14 mouse cellular contexts compared by ENCODE assay signal in the genomic region with DNA sequence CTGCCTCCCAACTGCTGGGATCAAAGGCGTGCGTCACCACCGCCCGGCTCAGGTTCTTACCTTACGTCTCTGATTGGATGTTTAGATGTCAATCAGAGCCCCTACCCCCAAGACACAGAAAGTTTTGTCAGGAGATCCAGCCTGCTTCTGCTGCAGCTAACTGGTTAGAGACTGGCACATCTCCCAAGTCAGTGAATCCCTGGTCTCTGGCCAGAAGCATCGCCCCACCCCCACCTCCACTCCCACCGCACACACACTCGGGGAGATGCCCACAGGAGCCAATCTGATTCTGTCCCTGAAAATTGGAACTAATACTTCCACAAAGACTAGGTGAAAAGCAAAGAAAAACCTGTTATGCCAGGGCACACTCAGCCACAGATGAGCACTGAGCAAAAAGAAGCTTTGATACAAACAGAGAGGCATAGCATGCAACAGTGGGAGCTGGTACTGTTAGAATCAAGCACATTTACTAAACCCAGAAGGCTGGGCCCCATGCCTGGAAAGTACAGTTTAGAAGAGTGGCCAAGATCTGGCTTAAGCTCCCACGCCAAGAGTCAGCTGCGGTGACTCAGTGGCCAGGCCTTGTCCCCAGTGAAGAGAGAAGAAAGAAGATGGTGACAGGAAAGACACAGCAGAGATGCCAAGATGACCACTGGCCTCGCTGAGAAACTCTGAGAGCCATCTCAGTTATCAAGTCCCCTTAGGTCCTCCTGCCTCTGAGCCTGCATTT.
DNase-seq lines count a peak whose midpoint lies in the region; ATAC-seq lines count a peak whose summit lies in the region.
"Had no signal": no experiment of that assay in that cellular context is flagged by ENCODE, and none has a peak within 500 bp of the region (broad histone marks: within the 10 kb centered on the region; RNA-seq: fewer than 3 reads in every experiment).

No protein-coding gene starts in this region.

- WGBS in midbrain, embryonic 13.5 days: 91% methylated on average over 11 of the region's 11 CpGs
- WGBS in hindbrain, embryonic 11.5 days: 93% methylated on average over 11 of the region's 11 CpGs

- no peak overlapping the region for H3K4me3 ChIP-seq in midbrain, embryonic 13.5 days (replicated peaks)
- H3K4me3 ChIP-seq in hindbrain, embryonic 11.5 days (ENCODE audit: low read depth, low read length): no peak overlapping the region
- H3K4me3 ChIP-seq: embryonic facial prominence, embryonic 10.5 days; forebrain, embryonic 12.5 days; intestine, embryonic 15.5 days had no signal

- no peaks in the 10 kb centered on the region for H3K9me3 ChIP-seq in midbrain, embryonic 13.5 days
- no peaks in the 10 kb centered on the region for H3K9me3 ChIP-seq in hindbrain, embryonic 11.5 days (ENCODE audit: control insufficient read depth, low read length)
- H3K9me3 ChIP-seq: embryonic facial prominence, embryonic 10.5 days; forebrain, embryonic 12.5 days; intestine, embryonic 15.5 days had no signal

- H3K4me1 ChIP-seq in midbrain, embryonic 13.5 days (replicated peaks): no peaks in the 10 kb centered on the region
- H3K4me1 ChIP-seq in hindbrain, embryonic 11.5 days (replicated peaks; ENCODE audit: control insufficient read depth, insufficient read depth, low read length): no peaks in the 10 kb centered on the region
- H3K4me1 ChIP-seq: intestine, embryonic 15.5 days had no signal

- no peaks in the 10 kb centered on the region for H3K36me3 ChIP-seq in midbrain, embryonic 13.5 days
- no peaks in the 10 kb centered on the region for H3K36me3 ChIP-seq in hindbrain, embryonic 11.5 days (ENCODE audit: control insufficient read depth, insufficient read depth, low read length)
- H3K36me3 ChIP-seq: embryonic facial prominence, embryonic 10.5 days; forebrain, embryonic 12.5 days; intestine, embryonic 15.5 days had no signal

- H3K27ac ChIP-seq in midbrain, embryonic 13.5 days: no peak overlapping the region
- H3K27ac ChIP-seq in hindbrain, embryonic 11.5 days (ENCODE audit: low read depth, low read length): no peak overlapping the region
- H3K27ac ChIP-seq: embryonic facial prominence, embryonic 10.5 days; forebrain, embryonic 12.5 days; intestine, embryonic 15.5 days had no signal

- no peak overlapping the region for H3K9ac ChIP-seq in midbrain, embryonic 13.5 days (replicated peaks)
- no peak overlapping the region for H3K9ac ChIP-seq in hindbrain, embryonic 11.5 days (ENCODE audit: low read depth, low read length)
- H3K9ac ChIP-seq: forebrain, embryonic 12.5 days; intestine, embryonic 15.5 days; liver, postnatal 0 days had no signal

- H3K27me3 ChIP-seq in midbrain, embryonic 13.5 days: no peaks in the 10 kb centered on the region
- H3K27me3 ChIP-seq in hindbrain, embryonic 11.5 days (ENCODE audit: control insufficient read depth, insufficient read depth, low read length): no peaks in the 10 kb centered on the region
- H3K27me3 ChIP-seq: intestine, embryonic 15.5 days had no signal

- H3K4me2 ChIP-seq in midbrain, embryonic 13.5 days (replicated peaks): no peak overlapping the region
- H3K4me2 ChIP-seq in hindbrain, embryonic 11.5 days (replicated peaks; ENCODE audit: low read depth, low read length): no peak overlapping the region
- H3K4me2 ChIP-seq: forebrain, embryonic 12.5 days; intestine, embryonic 15.5 days had no signal

- intact Hi-C loops in heart, postnatal 25 days (cut with DNase I): no loop called here

- ATAC-seq in megakaryocyte-erythroid progenitor cell, adult 5-6 weeks (replicated peaks; ENCODE audit: low FRiP score, low TSS enrichment, poor library complexity, severe bottlenecking): no peak
- no peak for ATAC-seq in midbrain, embryonic 13.5 days
- no peak for ATAC-seq in hindbrain, embryonic 11.5 days (ENCODE audit: low FRiP score)
- ATAC-seq: intestine, embryonic 15.5 days; liver, postnatal 0 days had no signal

- peak; percentile 13 for DNase-seq in lung, postnatal 25 days (ENCODE audit: low spot score)
- DNase-seq in lung, postnatal 4 days: no peak
- DNase-seq in R1 (ENCODE audit: low read depth, low spot score): peak; percentile 33
- DNase-seq in gastrocnemius, adult 18-20 months (ENCODE audit: low spot score): peak; percentile 70
- peak; percentile 51 for DNase-seq in heart, postnatal 25 days (ENCODE audit: low spot score)
- no peak for DNase-seq in hindbrain, embryonic 11.5 days (ENCODE audit: low spot score)
- DNase-seq: cerebellum, adult 11-12 months; liver, postnatal 0 days; thymus, adult 2 months had no signal

Comparison
In these comparisons a context has a peak if more than half of its experiments do, and no peak if none do; other contexts are left out.
1. DNase-seq: peak in lung, postnatal 25 days (single experiment), R1 (single experiment), gastrocnemius, adult 18-20 months (single experiment) and heart, postnatal 25 days (single experiment); none in lung, postnatal 4 days (0 of 2) and hindbrain, embryonic 11.5 days (single experiment).